Mouse (Mus musculus): ENCODE measurements at regions not wholly inside any gene's neighbourhood (a gene's known extent, or its start where the extent isn't known, plus 50 kb on each side); places are given as distances from the start of the nearest gene placed in this dataset.

DNA sequence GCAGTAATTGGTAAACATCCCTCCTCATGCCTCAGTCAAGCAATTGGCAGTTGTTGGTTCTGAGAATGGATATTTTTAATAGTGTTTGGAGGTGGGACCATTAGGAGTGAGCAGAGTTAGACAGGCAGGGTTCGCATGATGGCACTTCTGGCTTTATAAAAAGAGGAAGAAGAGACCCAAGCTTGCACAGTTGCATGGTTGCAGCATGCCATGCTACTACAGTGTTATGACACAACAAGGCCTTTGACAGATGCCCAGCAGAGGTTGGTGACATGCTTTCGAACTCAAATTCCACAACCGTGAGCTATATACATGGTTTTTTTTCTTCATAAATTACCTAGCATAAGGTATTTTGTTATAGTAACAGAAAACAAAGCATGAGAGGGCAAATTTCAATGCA lies 341.5 kb downstream of the Bcor start:
- Histone ChIP-seq H3K9me3 (ENCODE audit: control insufficient read depth, low read length) (no peaks in the 10 kb centered on the region), H3K27ac (no peak overlapping the region), H3K4me2 (ENCODE audit: low read depth) (no peak overlapping the region), H3K4me3 (ENCODE audit: insufficient read depth in 1 of 2, low read depth in 2 of 2, low read length in 2 of 2) (no peak overlapping the region), H3K27me3 (ENCODE audit: control insufficient read depth, insufficient read depth, low read length) (no peaks in the 10 kb centered on the region), H3K4me1 (replicated peaks; ENCODE audit: control insufficient read depth in 2 of 2, insufficient read depth in 2 of 2, low read length in 1 of 2) (no peaks in the 10 kb centered on the region), H3K36me3 (replicated peaks; ENCODE audit: control insufficient read depth, insufficient read depth, low read depth) (no peaks in the 10 kb centered on the region), H3K9ac (replicated peaks) (no peak overlapping the region)
- 70% methylated on average over 3 of the region's 3 CpGs for WGBS (ENCODE audit: insufficient replicate concordance)
- DNase-seq (ENCODE audit: low read depth in 3 of 3, low spot score in 3 of 3) (no peak), ATAC-seq (ENCODE audit: insufficient read depth) (no peak)
- TF ChIP-seq CTCF (IDR thresholded peaks at IDR 0.05; ENCODE audit: low read depth), result no peak
- no peak for TF ChIP-seq EP300 (IDR thresholded peaks at IDR 0.05; ENCODE audit: low read depth)

DNA sequence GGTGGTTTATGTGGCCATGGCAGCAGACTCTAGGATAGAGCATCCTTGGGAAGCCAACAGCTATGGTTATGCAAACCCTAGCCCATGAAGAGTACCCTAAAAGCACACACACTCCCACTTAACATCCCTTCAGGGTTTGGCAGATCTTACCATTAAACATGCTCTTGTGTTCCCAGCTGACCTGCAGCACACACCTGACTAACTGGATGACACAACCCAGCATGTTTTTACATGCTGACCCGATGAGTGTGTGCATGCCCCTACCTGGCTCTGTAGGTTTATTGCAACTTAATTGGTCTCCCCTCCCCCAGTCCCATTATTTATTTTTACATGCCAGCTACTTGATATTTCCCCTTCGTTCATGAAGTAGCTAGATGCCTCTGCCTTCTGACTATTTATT lies 339.0 kb downstream of the Bcor start:
- no peak overlapping the region for H3K4me3 ChIP-seq (ENCODE audit: insufficient read depth in 1 of 2, low read depth in 2 of 2, low read length in 2 of 2)
- no peaks in the 10 kb centered on the region for H3K4me1 ChIP-seq (replicated peaks; ENCODE audit: control insufficient read depth in 2 of 2, insufficient read depth in 2 of 2, low read length in 1 of 2)
- ATAC-seq (ENCODE audit: insufficient read depth) (no peak), DNase-seq (ENCODE audit: low read depth in 3 of 3, low spot score in 3 of 3) (no peak)
- no peaks in the 10 kb centered on the region for H3K36me3 ChIP-seq (replicated peaks; ENCODE audit: control insufficient read depth, insufficient read depth, low read depth)
- H3K9ac ChIP-seq (replicated peaks), result no peak overlapping the region
- WGBS (ENCODE audit: insufficient replicate concordance), result 51% methylated on average over 2 of the region's 2 CpGs
- H3K9me3 ChIP-seq (ENCODE audit: control insufficient read depth, low read length), result no peaks in the 10 kb centered on the region
- no peak overlapping the region for H3K27ac ChIP-seq
- H3K4me2 ChIP-seq (ENCODE audit: low read depth), result no peak overlapping the region
- TF ChIP-seq EP300 (IDR thresholded peaks at IDR 0.05; ENCODE audit: low read depth), result no peak
- TF ChIP-seq CTCF (IDR thresholded peaks at IDR 0.05; ENCODE audit: low read depth), result no peak
- H3K27me3 ChIP-seq (ENCODE audit: control insufficient read depth, insufficient read depth, low read length), result no peaks in the 10 kb centered on the region

DNA sequence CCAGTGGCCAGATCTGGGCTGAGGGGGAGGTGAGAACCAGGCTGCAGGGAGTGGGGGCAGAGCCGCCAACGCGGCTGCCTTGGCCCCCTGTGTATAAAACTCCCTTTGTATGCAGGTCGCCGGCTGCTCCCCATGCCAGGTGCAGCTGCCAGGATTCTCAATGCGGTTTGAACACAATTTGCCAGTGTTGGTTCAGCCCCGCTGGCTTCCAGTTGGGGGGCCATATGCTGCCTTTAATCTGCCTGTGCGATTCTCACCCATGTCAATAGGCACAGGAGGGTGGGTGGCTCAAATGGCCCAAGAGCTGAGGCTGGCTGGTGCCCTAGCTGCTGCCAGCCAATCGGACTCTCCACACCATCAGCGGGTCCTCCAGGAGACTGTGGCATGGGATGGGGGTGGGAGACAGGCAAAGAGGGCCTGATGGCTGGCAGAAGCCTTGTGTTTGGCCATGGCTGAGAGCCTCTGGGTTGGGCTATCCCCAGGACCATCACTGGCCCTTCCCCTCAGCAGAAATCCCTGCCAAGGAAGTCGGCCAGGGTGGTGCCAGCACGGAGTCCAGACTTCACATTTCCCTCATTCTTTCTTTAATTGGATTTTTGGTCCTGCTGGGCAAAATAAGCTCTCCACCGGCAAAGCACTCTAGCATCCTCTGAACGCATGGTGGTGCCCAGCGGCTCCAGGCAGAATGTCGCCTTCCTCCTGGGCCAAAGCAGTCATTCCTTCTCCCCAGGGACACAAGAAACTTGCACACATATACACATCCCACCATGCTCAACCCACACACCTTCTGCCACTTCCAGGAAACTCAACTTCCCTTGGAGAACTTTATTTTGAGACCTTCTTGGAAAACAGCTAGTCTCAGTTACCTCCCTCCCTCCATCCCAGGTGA lies 338.0 kb downstream of the Bcor start:
- Histone ChIP-seq H3K36me3 (replicated peaks; ENCODE audit: control insufficient read depth, insufficient read depth, low read depth) (no peaks in the 10 kb centered on the region), H3K9me3 (ENCODE audit: control insufficient read depth, low read length) (no peaks in the 10 kb centered on the region), H3K27me3 (ENCODE audit: control insufficient read depth, insufficient read depth, low read length) (no peaks in the 10 kb centered on the region), H3K4me3 (ENCODE audit: insufficient read depth in 1 of 2, low read depth in 2 of 2, low read length in 2 of 2) (no peak overlapping the region), H3K27ac (no peak overlapping the region), H3K4me1 (replicated peaks; ENCODE audit: control insufficient read depth in 2 of 2, insufficient read depth in 2 of 2, low read length in 1 of 2) (no peaks in the 10 kb centered on the region), H3K4me2 (ENCODE audit: low read depth) (no peak overlapping the region), H3K9ac (replicated peaks) (no peak overlapping the region)
- no peak for ATAC-seq (ENCODE audit: insufficient read depth)
- WGBS (ENCODE audit: insufficient replicate concordance), result 66% methylated on average over 15 of the region's 16 CpGs
- no peak for TF ChIP-seq CTCF (IDR thresholded peaks at IDR 0.05; ENCODE audit: low read depth)
- TF ChIP-seq EP300 (IDR thresholded peaks at IDR 0.05; ENCODE audit: low read depth), result no peak
- no peak for DNase-seq (ENCODE audit: low read depth in 3 of 3, low spot score in 3 of 3)

DNA sequence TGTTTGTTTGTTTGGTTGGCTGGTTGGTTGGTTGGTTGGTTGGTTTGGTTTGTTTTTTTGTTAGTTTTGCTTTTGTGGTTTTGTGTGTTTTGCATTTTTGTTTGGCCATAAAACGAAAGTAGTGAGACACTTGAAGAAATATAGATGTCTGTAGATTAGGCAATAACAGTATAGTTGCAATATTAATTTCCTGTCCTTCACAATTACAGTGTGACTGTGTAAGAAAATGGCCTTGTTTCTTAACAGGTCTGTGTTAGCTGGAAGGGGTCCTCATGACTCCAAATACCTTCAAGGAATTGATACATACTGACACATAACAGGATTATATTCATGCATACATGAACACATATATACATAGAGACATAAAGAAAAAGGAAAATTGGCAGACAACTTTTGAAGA lies 334.2 kb downstream of the Bcor start:
- DNase-seq (ENCODE audit: low read depth in 3 of 3, low spot score in 3 of 3) (no peak), ATAC-seq (ENCODE audit: insufficient read depth) (no peak)
- Histone ChIP-seq H3K27ac (no peak overlapping the region), H3K4me3 (ENCODE audit: insufficient read depth in 1 of 2, low read depth in 2 of 2, low read length in 2 of 2) (no peak overlapping the region), H3K27me3 (ENCODE audit: control insufficient read depth, insufficient read depth, low read length) (no peaks in the 10 kb centered on the region), H3K9me3 (ENCODE audit: control insufficient read depth, low read length) (no peaks in the 10 kb centered on the region), H3K4me2 (ENCODE audit: low read depth) (no peak overlapping the region), H3K4me1 (replicated peaks; ENCODE audit: control insufficient read depth in 2 of 2, insufficient read depth in 2 of 2, low read length in 1 of 2) (no peaks in the 10 kb centered on the region), H3K9ac (replicated peaks) (no peak overlapping the region), H3K36me3 (replicated peaks; ENCODE audit: control insufficient read depth, insufficient read depth, low read depth) (no peaks in the 10 kb centered on the region)
- WGBS (ENCODE audit: insufficient replicate concordance), result 25% methylated on average over 1 of the region's 1 CpGs
- TF ChIP-seq EP300 (IDR thresholded peaks at IDR 0.05; ENCODE audit: low read depth), result no peak
- no peak for TF ChIP-seq CTCF (IDR thresholded peaks at IDR 0.05; ENCODE audit: low read depth)

DNA sequence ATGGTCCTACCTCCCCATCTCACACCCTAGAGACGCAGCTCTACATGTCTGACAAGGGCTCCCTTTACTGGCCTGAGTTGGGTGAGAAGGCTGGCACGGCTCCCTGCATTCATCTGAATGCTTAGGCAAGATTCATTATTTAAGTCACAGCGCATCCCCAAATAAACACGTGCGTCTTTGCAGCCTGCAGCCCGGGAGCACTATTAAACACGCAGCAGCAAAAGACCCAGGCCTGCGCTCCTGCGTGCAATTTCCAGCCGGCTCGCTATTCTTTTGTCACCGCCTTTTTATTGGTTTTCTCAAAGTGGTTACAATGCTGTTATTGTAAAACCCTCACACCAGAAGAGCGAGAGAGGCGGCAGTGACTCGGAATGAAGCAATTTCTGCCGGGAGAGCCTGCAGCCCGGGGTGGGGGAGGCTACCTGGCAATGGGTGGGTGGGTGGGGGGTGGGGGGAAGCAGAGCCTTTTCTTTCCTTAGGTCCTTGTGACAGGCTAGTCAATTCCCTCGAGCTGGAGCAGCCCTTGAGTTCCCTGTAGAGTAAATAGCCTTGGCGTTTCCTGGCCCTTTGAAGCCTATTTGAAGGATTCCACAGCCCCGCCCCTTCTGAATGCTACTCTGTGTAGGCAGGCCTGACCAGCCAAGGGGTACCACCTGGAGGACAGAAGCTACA lies 333.3 kb downstream of the Bcor start:
- ATAC-seq (ENCODE audit: insufficient read depth) (no peak), DNase-seq (ENCODE audit: low read depth in 3 of 3, low spot score in 3 of 3) (no peak)
- no peaks in the 10 kb centered on the region for H3K36me3 ChIP-seq (replicated peaks; ENCODE audit: control insufficient read depth, insufficient read depth, low read depth)
- H3K27ac ChIP-seq, result no peak overlapping the region
- H3K9me3 ChIP-seq (ENCODE audit: control insufficient read depth, low read length), result no peaks in the 10 kb centered on the region
- 42% methylated on average over 20 of the region's 20 CpGs for WGBS (ENCODE audit: insufficient replicate concordance)
- H3K9ac ChIP-seq (replicated peaks), result no peak overlapping the region
- TF ChIP-seq CTCF (IDR thresholded peaks at IDR 0.05; ENCODE audit: low read depth), result no peak
- no peak for TF ChIP-seq EP300 (IDR thresholded peaks at IDR 0.05; ENCODE audit: low read depth)
- H3K4me3 ChIP-seq (ENCODE audit: insufficient read depth in 1 of 2, low read depth in 2 of 2, low read length in 2 of 2), result no peak overlapping the region
- H3K4me2 ChIP-seq (ENCODE audit: low read depth), result no peak overlapping the region
- no peaks in the 10 kb centered on the region; the same call in 1 of the 2 replicates for H3K27me3 ChIP-seq (ENCODE audit: control insufficient read depth, insufficient read depth, low read length)
- no peaks in the 10 kb centered on the region for H3K4me1 ChIP-seq (replicated peaks; ENCODE audit: control insufficient read depth in 2 of 2, insufficient read depth in 2 of 2, low read length in 1 of 2)

Data from liver, embryonic 14.5 days (tissue).